Mouse (Mus musculus) layer of hippocampus, postnatal 14 days (tissue): ENCODE measurements at regions not wholly inside any gene's neighbourhood (a gene's known extent, or its start where the extent isn't known, plus 50 kb on each side); places are given as distances from the start of the nearest gene placed in this dataset.

Experiments
- DNase-seq, 2 experiments: peaks; one replicate each; pipeline ENCODE4 v3.0.0; 2021 to 2022; ENCODE audit warnings: low spot score in 2 of 2, mixed read lengths in 1 of 2

GRCm38 (mm10) chr14:88633771-88634170 lies 162.6 kb upstream of the Pcdh20 start:
- no peak for DNase-seq

DNA sequence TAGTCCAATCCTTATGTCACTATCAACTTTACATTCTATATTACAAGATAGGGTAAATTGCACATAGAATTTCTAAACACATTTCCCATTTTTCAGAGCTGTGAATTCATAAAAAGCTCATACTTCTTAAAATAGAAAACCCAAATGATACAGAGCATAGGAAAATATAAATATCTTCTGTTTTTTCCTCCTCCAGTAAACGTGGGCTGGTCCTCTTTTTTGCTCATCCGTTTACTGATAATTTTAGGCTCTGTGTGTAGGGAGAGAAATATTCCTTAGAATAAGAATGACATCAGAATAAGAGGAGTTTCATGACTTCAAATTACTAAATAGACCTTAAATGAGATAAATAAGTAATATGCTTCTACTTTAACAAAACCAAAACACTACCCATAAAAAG lies 124.2 kb upstream of the Pcdh20 start:
- DNase-seq: no peak

GRCm38 (mm10) chr14:88570053-88570452 lies 98.9 kb upstream of the Pcdh20 start:
- DNase-seq: peak; percentile 50 to 80

GRCm38 (mm10) chr14:88567566-88567965 lies 96.4 kb upstream of the Pcdh20 start:
- DNase-seq: peak; percentile 16 to 78

DNA sequence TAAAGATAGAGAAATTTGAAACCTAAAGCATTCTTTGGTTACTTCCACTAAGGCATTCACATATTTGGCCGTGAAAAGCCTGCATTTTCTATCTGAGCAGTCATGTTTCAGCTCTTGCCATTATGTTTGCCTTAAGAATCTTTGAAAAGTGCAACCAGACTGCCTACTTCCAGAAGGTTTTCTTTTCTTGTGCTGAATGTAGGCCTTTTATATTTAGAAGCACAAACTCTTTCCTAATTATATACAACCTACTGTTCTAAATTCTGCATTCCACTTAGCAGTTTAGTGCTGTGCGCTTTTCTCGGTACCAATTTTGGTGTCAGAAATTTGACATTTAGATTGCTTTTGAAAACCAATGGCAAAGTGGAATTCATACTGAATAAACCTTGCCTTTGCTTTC lies 72.4 kb upstream of the Pcdh20 start:
- DNase-seq: peak in 1 of 2 experiments; percentile 6

GRCm38 (mm10) chr14:88542522-88542921 lies 71.3 kb upstream of the Pcdh20 start:
- no peak for DNase-seq
